Mouse (Mus musculus) CD4-positive, CD25-positive, alpha-beta regulatory T cell, adult 2 months (primary cell): Measurements from ENCODE around the gene Src.
A peak's percentile ranks its signal among the peaks of the same experiment; 100 is the strongest.

Experiments
- DNase-seq: peaks from one replicate; pipeline ENCODE4 v3.0.0-alpha.2; 2012; ENCODE audit warnings: low read depth, low spot score

Src gene

DNA sequence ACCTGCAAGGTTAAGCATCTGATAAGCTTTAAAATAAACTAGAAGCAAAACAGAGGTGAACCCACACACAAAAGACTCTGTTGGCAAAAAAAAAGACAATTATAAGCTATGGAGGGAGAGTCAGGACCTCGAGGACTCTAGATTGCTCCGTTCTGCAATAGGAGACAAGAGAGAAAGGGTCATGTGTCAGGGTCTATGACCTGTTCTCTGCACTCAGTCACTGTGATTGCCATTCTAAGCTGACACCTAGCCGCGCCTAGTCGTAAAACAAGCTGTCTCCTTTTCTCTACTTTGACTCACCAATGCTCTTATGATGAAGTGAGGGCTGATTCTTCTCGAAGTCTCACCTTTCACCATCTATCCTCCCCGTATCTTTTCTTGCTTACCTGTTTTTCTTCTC, 5.7 kb upstream of the Src start:
- DNase-seq = no peak

- DNase-seq = no peak
Observed at GRCm38 (mm10) chr2:157417229-157417628, 1.0 kb upstream of the Src start.

DNA sequence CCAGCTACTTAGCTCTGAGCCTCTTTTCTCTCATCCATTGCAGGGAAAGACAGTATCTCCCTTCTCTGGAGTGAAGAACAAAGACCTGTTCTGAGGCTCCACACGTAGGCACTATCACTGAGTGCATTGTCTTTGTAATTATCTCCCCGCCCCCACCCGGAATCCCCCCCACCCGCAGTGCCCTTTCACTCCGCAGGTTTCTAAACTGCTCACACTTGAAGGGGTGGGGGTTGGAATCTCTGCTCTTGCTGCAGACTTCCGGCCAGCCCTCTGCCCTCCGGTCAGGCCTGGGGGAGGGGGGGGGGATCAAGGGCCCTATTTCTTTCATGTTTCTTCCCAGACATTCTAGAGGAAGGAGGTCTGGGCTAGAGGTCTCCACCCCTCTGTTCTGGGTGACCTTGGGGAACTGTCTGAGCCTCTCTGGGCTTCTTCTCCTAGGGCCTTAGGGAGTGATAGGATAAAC, 396 bp downstream of the Src start:
- DNase-seq = peak; percentile 18

GRCm38 (mm10) chr2:157419506-157419905, 1.3 kb downstream of the Src start:
- DNase-seq = no peak

DNA sequence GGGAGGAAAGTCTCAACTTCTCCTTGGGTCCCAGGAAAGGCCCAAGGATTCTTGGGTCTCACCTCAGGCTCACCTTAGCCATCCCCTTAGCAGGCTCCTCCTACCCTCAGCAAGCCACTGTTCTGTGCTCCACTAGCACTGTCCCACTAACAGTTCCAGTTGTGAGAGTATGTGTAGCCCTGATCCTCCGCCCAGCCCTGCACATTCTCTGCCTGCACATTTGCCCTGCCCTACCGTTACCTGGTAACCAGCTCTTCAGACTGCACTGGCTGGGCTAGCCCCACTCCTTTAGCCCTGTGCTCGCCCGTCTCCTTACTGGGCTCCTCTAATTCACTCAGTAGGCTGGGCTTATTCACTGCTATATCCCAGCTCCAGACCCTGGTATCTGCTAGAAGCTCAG, 2.2 kb downstream of the Src start:
- DNase-seq = no peak

- no peak for DNase-seq
Observed at GRCm38 (mm10) chr2:157422062-157422655, 3.9 kb downstream of the Src start.

DNA sequence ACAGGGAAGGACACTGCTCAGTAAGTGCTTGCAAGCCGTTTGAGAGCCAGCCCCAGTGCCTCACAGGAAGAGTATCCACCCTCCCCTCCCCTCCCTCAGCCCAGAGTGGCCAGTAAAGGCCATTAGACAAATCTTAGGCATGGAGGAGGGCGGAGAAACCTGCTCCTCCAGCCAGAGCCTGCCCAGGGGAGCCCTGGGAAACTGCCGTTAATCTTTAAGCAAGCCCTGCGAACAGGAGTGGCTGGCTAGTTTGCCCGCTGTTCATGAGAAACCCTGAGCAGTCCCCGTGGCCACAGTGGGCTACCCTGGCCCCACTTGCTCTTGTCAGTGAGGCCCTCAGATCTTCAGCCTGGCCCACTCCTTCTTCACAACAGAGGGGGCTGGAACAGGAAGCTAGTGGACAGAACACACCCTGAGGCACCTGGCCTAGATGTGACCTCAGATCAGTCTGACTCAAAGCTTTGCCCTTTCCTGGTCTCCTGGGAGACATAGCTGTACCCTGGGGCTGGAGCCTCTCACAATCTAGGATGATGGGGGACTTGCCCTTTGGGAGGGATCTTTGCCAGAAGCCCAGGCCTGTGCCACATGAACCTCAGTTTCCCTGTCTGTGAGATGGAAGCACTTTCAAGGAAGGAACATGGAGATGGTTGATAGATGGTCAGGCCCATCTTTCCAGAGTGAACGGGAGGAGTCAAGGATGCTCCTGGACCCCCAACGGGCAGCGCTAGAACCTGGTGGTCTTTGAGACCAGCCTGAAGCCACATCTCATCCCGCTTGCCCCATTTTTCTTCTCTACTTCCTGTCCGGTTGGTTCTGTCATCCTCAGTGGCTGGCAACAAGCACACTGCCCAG, 4.8 kb downstream of the Src start:
- no peak for DNase-seq

GRCm38 (mm10) chr2:157423706-157424125, 5.5 kb downstream of the Src start:
- DNase-seq = no peak

DNA sequence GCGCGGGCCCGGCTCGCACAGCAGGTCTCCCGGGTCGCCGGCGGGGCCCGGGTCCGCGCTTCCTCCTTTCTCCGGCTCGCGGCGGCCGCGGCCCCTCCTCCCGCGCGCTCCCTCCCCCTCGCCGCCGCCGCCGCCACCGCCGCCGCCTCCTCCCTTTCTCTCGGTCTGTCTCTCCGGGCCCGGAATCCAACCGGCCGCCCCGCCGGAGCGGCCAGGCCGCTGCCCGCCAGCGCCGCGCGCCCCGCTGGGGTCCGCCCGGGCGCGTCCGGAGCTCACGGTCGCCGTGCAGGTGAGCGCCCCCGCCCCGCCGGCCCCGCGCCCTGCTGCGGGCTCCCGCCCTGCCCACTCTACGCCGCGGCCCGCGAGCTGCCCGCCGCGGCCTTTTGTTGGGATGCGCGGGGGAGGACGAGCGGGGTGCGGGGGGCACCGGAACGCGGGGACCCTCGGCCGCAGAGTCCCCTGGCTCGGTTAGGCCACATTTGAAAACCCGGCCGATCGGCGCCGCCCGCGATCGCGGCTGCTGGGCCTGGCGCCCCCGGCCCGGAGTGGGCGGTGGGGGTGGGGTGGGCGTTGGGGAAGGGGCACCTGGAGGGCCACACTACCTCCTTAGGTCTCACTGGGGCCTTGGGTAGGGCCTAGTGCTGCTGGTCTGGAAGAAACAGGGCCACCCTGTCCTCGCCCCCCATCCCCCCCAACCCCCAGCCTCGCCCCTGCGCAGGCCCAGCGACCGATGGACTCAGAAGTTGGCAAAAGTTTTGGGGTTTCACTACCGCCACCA, 6.1 kb downstream of the Src start:
- DNase-seq = peak; percentile 63

DNA sequence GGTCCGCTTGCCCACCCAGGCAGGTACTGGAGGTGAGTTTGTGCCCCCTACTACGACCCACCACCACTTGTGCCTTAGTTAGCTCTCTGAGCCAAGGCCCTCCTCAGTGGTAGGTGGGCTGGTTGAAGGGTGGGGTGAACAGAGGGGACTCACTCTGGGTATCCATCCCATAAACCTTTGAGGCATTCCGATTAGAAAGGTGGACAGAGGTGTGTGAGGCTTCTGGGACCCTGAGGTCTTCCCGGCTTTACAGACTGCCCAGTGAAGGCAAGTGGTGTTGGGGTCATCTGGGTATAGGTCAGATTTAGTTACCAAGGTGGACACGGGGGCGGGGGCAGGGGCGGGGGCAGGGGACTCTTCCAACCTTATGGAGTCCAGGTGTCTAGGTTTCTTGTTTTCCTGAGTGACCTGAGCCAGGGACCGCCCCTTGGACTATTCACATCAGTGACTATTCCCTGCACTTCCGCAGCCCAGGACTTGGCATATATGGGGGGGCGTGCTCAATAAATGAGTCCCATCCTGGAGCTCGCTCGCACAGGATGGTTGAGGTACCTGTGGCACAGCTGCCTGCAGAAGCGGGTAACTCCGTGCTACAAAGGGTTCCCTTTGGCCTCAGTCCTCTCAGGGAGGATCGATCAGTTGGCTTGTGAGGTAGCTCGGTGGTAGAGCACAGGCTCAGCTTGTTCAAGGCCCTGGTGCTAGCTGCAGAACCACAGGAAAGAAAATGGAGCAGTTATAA, 6.8 kb downstream of the Src start:
- DNase-seq = no peak

DNA sequence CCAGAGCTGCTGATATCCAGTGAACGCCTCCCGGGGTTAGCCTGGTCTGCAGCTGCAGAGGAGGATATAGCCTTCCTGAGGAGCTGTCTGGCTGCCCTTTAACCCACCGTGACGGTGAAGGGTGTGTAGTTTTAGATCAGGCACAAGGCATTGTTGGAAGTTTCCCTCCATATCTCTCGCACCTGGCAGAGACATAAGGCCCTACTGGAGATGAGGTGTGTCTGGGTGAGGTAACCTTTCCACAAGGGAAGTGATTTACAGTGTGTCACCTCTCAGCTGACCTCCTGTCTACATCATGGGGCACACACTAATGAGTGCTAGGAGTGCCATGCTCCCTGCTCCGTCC, 7.4 kb downstream of the Src start:
- no peak for DNase-seq

- DNase-seq = peak; percentile 21
Observed at GRCm38 (mm10) chr2:157426171-157426570, 7.9 kb downstream of the Src start.

- DNase-seq = no peak
Observed at GRCm38 (mm10) chr2:157427164-157427563, 8.9 kb downstream of the Src start.

- DNase-seq = no peak
Observed at GRCm38 (mm10) chr2:157428351-157429139, 10.3 kb downstream of the Src start.

DNA sequence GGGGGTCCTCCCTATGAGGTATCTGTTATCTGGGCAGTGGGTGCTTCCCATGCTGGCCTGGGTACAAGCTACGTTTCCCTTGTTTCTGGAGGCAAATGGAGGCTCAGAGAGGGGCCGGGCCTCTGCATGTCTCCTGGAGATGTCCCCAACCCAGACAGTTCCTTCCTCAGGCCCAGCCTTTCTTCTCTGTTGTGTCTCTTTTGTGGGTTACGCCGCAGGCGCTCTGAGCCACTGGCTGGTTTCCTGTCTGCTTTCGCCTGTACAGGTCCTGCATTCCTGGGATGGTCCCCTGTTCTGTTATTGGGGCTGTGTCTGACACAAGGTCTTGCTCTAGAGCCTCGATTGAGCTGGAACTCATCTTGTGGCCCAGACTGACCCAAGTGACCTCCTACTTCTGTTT, 11.5 kb downstream of the Src start:
- DNase-seq = peak; percentile 58

- DNase-seq = no peak
Observed at GRCm38 (mm10) chr2:157430667-157431429, 12.6 kb downstream of the Src start.

GRCm38 (mm10) chr2:157431912-157432311, 13.7 kb downstream of the Src start:
- no peak for DNase-seq

DNA sequence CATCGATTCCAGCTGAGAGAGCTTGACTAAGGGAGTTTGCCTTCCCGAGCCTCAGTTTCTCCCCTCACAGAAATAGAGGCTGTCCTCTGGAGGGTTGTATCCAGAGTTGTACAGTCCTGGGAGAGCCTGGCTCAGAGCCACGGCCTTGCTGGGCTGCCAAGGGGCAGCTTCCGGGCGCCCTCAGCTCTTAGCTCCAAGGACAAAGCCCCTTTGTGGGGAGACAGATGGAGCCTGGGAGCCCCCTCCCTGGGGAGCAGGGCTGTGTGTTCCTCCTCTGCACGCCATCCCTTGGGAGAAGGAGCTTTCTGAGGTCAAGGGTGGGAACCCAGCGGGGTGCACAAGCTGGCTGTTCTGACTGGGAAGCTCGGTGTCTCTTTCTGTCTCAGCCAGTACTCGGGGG, 14.2 kb downstream of the Src start:
- no peak for DNase-seq

DNA sequence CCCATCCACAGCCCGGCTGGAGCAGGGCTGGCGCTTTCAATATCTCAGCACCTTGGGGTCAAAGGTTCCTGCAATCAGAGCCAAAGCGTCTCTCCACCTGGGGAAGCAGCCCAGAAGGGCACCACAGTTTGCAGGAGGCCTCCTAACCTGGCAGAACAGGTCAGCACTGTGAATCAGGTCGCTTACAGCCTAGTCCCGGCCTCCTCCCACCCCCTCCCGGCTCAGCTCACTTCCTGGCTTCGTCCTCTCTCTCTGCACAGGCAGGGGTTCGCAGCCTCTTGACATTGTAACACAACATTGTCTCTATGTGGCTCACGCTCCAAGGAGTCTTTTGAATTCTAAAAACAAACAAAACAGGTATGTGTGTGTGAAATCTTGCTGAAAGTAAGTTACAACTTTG, 15.8 kb downstream of the Src start:
- DNase-seq = no peak

DNA sequence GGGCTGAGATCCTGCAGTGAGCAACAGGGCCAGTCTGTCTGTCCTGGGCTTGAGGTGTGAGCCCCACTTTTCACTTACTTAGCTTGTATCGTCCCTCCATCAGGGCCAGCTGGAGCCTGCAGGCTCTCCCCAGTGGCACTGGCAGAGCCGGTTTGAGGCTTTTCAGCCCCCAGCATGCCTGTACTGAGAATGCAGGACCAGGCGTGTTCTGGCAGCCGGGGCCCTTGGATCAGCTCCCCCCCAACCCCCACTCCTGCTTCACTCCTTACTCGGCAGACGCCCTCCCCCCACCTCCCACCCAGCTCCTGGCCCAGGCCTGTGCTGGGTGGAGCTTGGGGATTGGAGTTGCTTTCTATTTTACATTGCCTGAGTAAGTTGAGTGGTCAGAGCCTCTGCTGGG, 16.3 kb downstream of the Src start:
- DNase-seq = no peak
